Mouse (Mus musculus) ES-Bruce4 (cell line): ENCODE results near the gene Sbf1. TPM values are rescaled to one million over a fixed set of nuclear protein-coding genes. Genes with fewer than 3 reads are reported as not detected.

ENCODE experiments used
- H3K27ac ChIP-seq: 2 replicates; pipeline ENCODE4 v1.5.1; 2012; ENCODE audit warnings: low read length, inconsistent platforms; ENCODE audit not compliant: insufficient read depth
- H3K27me3 ChIP-seq: 2 replicates; pipeline ENCODE4 v1.6.1; 2012; ENCODE audit warnings: mild to moderate bottlenecking, low read length, inconsistent platforms; ENCODE audit not compliant: control insufficient read depth, poor library complexity, insufficient read depth, severe bottlenecking
- H3K36me3 ChIP-seq: 2 replicates; pipeline ENCODE4 v1.6.1; 2012; ENCODE audit warnings: inconsistent platforms, mild to moderate bottlenecking, low read length, moderate library complexity; ENCODE audit not compliant: control insufficient read depth, poor library complexity, insufficient read depth, severe bottlenecking
- H3K4me1 ChIP-seq: one replicate; pipeline ENCODE4 v1.8.1; 2011; ENCODE audit warnings: low read length; ENCODE audit not compliant: control insufficient read depth, insufficient read depth
- H3K4me3 ChIP-seq: 2 replicates; pipeline ENCODE4 v1.5.1; 2011; ENCODE audit warnings: low read depth, mild to moderate bottlenecking, low read length
- H3K9ac ChIP-seq: 2 replicates; pipeline ENCODE4 v1.6.1; 2012; ENCODE audit warnings: low read depth, mild to moderate bottlenecking, inconsistent platforms; ENCODE audit not compliant: poor library complexity, severe bottlenecking
- H3K9me3 ChIP-seq: replicated peaks from 2 replicates; pipeline ENCODE4 v1.6.1; 2012; ENCODE audit warnings: mild to moderate bottlenecking, low read length, inconsistent platforms; ENCODE audit not compliant: control insufficient read depth, poor library complexity, insufficient read depth, severe bottlenecking
- CTCF ChIP-seq: IDR thresholded peaks from one replicate; pipeline ENCODE4 v1.8.1; 2011; ENCODE audit warnings: low read depth, low read length
- EP300 ChIP-seq: IDR thresholded peaks from 2 replicates; pipeline ENCODE4 v1.6.1; 2011; ENCODE audit warnings: low read depth, low read length; ENCODE audit not compliant: insufficient read depth
- POLR2A ChIP-seq: IDR thresholded peaks from one replicate; pipeline ENCODE4 v1.8.1; 2011; ENCODE audit warnings: low read length; ENCODE audit not compliant: insufficient read depth
- polyA plus RNA-seq: library from polyadenylated mRNA; stranded (reverse); fragments of >200 nt; gene quantifications from 2 replicates; pipeline ENCODE4 v1.2.4, GENCODE M21; 2011; ENCODE audit warnings: low read depth; ENCODE audit not compliant: missing spikeins, insufficient read depth, insufficient read length

Sbf1 gene
- 51.5 and 66.1 TPM in 2 replicates for polyA plus RNA-seq

- Histone ChIP-seq H3K36me3 (no peaks in the 10 kb centered on the region), H3K27me3 (no peaks in the 10 kb centered on the region), H3K4me3 (peak within 1 kb of the TSS; percentile 91), H3K27ac (no peak within 1 kb of the TSS), H3K4me1 (no peaks in the 10 kb centered on the region), H3K9ac (peak within 1 kb of the TSS; percentile 83), H3K9me3 (no peaks in the 10 kb centered on the region)
- TF ChIP-seq POLR2A (peak; percentile 30), EP300 (no peak), CTCF (no peak)
These were observed at the start of gene Sbf1 for GRCm38 (mm10) chr15:89315190-89315731. Sbf1 (minus strand) TSS chr15:89315311.

GRCm38 (mm10) chr15:89363051-89363450 lies 47.9 kb upstream of the Sbf1 start:
- Histone ChIP-seq H3K9ac (no peak overlapping the region), H3K27me3 (no peaks in the 10 kb centered on the region), H3K4me3 (no peak overlapping the region), H3K36me3 (peaks cover 79% of the 10 kb centered on the region), H3K27ac (no peak overlapping the region), H3K4me1 (no peaks in the 10 kb centered on the region), H3K9me3 (no peaks in the 10 kb centered on the region)
- TF ChIP-seq POLR2A (no peak), CTCF (no peak), EP300 (no peak)

- H3K9ac ChIP-seq, result no peak overlapping the region
- no peak for TF ChIP-seq EP300
- TF ChIP-seq CTCF, result no peak
- TF ChIP-seq POLR2A, result no peak
- H3K4me1 ChIP-seq, result peaks cover 2% of the 10 kb centered on the region
- H3K27ac ChIP-seq, result no peak overlapping the region
- H3K36me3 ChIP-seq, result peaks cover 40% of the 10 kb centered on the region
- H3K4me3 ChIP-seq, result no peak overlapping the region
- H3K9me3 ChIP-seq, result no peaks in the 10 kb centered on the region
- no peaks in the 10 kb centered on the region for H3K27me3 ChIP-seq
These were observed 43.7 kb upstream of the Sbf1 start for GRCm38 (mm10) chr15:89358784-89359183.

- Histone ChIP-seq H3K27me3 (no peaks in the 10 kb centered on the region), H3K4me3 (peak overlapping the region; percentile 98), H3K4me1 (peaks cover 2% of the 10 kb centered on the region), H3K9me3 (no peaks in the 10 kb centered on the region), H3K9ac (peak overlapping the region; percentile 84), H3K27ac (peak overlapping the region; percentile 67), H3K36me3 (peaks cover 16% of the 10 kb centered on the region)
- no peak for TF ChIP-seq CTCF
- TF ChIP-seq POLR2A, result peak; percentile 15
- peak; percentile 77; the same call in 1 of the 2 replicates for TF ChIP-seq EP300
These were observed 41.3 kb upstream of the Sbf1 start for GRCm38 (mm10) chr15:89356372-89356771.

- Histone ChIP-seq H3K4me3 (peak within 1 kb of the TSS; percentile 98), H3K9me3 (no peaks in the 10 kb centered on the region), H3K27ac (peak within 1 kb of the TSS; percentile 67), H3K9ac (peak within 1 kb of the TSS; percentile 84), H3K36me3 (peaks cover 13% of the 10 kb centered on the region), H3K4me1 (peaks cover 2% of the 10 kb centered on the region), H3K27me3 (no peaks in the 10 kb centered on the region)
- TF ChIP-seq EP300 (no peak), POLR2A (peak; percentile 13)
These were observed 40.4 kb upstream of the Sbf1 start, which contains the start of the genes Lmf2 and Ncaph2 for GRCm38 (mm10) chr15:89355241-89356187. Lmf2 (minus strand) TSS chr15:89355659. Ncaph2 (plus strand) TSS chr15:89355719.

- Histone ChIP-seq H3K9me3 (no peaks in the 10 kb centered on the region), H3K4me3 (peak overlapping the region; percentile 82), H3K27me3 (no peaks in the 10 kb centered on the region), H3K27ac (no peak overlapping the region), H3K36me3 (peaks cover 4% of the 10 kb centered on the region; the same call in 1 of the 2 replicates), H3K4me1 (peaks cover 2% of the 10 kb centered on the region), H3K9ac (peak overlapping the region; percentile 84)
- TF ChIP-seq EP300, result no peak
- TF ChIP-seq POLR2A, result no peak
- no peak for TF ChIP-seq CTCF
These were observed 39.3 kb upstream of the Sbf1 start for GRCm38 (mm10) chr15:89354455-89354854.
